Mouse (Mus musculus): ENCODE results near the gene Gm21887. TPM values are rescaled to one million over a fixed set of nuclear protein-coding genes. Genes with fewer than 3 reads are reported as not detected.
"Not testable (repeated sequence)": the region's sequence is repeated elsewhere in the genome, so short reads cannot be mapped to it uniquely, and the experiment has no call there.

Gm21887 gene
- polyA plus RNA-seq, 1 experiment from 2014 or later = 187 TPM

DNA sequence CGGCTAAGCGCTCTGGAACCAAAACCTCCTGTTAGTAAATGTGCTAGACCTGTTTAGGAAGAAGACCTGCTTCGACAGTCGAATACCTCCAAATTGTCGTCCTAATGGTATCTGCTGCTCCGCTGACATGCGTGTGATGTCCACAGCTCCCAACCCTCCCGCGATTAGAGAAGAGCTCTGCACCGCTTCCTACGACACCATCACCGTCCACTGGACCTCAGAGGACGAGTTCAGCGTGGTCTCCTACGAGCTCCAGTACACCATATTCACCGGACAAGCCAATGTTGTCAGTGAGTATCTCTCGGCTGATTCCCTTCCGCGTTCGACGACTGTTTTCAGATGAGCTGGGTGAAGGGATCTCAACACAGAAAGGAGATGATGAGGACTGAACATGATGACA is 24.6 kb upstream of the Gm21887 start:
- peaks cover 82% of the 10 kb centered on the region for H3K36me3 ChIP-seq
- H3K9ac ChIP-seq (replicated peaks); H3K27ac ChIP-seq (replicated peaks); H3K27me3 ChIP-seq; H3K4me2 ChIP-seq (replicated peaks); H3K4me3 ChIP-seq; H3K4me1 ChIP-seq; ATAC-seq (ENCODE audit: low FRiP score, low read depth): not testable (repeated sequence)
- 92% methylated on average over 21 of the region's 21 CpGs for WGBS
- peaks cover 74% of the 10 kb centered on the region for H3K9me3 ChIP-seq

DNA sequence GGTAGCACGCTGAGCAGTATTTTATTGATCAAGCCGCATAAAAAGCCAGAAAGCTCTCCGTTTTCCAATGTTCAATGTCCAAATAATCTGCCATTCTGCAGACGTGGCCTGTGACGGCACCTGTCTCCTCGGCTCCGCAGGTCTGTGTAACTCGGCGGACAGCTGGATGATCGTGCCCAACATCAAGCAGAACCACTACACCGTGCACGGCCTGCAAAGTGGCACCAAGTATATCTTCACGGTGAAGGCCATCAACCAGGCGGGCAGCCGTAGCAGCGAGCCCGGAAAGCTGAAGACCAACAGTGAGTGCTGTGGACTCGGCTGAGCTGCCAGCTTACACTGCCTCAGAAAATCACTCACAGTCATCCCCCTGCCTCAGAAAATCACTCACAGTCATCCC is 23.7 kb upstream of the Gm21887 start:
- ATAC-seq (ENCODE audit: low FRiP score, low read depth) = peak; percentile 16
- peaks cover 80% of the 10 kb centered on the region for H3K36me3 ChIP-seq

DNA sequence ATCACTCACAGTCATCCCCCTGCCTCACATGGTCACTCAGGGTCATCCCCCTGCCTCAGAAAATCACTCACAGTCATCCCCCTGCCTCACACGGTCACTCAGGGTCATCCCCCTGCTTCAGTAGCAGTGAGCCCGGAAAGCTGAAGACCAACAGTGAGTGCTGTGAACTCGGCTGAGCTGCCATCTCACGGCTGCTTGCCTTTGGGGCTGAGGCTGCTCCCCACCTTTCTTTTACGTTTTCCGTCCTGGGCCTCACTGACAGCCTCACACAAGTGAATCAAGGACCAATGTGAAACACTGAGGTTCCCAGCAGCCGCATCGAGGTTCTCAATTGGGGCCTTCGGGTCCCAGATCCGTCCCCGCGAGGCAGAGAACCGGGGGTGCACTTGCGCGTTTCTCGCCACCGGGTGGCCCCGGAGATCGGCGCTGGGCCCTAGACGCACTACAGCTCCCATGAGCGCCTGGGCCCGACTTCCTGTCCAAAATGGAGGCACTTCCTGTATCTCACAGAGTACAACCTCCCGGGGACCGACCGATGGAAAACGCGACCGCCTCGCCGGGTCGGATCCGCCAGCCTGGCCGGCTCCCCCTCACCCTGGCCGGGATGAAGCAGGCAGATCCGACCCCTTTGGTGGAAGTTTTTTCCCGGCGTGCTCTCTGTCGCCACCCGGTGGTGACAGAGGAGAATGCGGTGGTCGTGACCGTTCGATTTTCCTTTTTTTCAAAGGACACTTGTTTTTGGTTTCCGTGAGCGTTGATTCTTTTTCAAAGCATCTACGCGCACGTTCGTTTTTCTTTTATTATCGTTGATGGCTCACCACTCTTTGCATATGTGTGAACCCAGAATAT is 22.7 kb upstream of the Gm21887 start:
- WGBS = 53% methylated on average over 51 of the region's 51 CpGs
- H3K27ac ChIP-seq (replicated peaks) = peak overlapping the region; percentile 21; the same call in 1 of the 2 replicates
- not testable (repeated sequence) for H3K4me1 ChIP-seq; H3K27me3 ChIP-seq; H3K9ac ChIP-seq (replicated peaks)
- H3K9me3 ChIP-seq = peaks cover 69% of the 10 kb centered on the region
- H3K4me2 ChIP-seq (replicated peaks) = peak overlapping the region; percentile 21
- peak overlapping the region; percentile 18 for H3K4me3 ChIP-seq
- H3K36me3 ChIP-seq = peaks cover 73% of the 10 kb centered on the region
- ATAC-seq (ENCODE audit: low FRiP score, low read depth) = peak; percentile 92

More for the DNA sequence above, 23.7 kb upstream of the Gm21887 start:
- not testable (repeated sequence) for H3K9ac ChIP-seq (replicated peaks); H3K27me3 ChIP-seq; H3K4me2 ChIP-seq (replicated peaks); H3K4me1 ChIP-seq; H3K27ac ChIP-seq (replicated peaks); H3K4me3 ChIP-seq
- 84% methylated on average over 18 of the region's 18 CpGs for WGBS
- peaks cover 73% of the 10 kb centered on the region for H3K9me3 ChIP-seq

DNA sequence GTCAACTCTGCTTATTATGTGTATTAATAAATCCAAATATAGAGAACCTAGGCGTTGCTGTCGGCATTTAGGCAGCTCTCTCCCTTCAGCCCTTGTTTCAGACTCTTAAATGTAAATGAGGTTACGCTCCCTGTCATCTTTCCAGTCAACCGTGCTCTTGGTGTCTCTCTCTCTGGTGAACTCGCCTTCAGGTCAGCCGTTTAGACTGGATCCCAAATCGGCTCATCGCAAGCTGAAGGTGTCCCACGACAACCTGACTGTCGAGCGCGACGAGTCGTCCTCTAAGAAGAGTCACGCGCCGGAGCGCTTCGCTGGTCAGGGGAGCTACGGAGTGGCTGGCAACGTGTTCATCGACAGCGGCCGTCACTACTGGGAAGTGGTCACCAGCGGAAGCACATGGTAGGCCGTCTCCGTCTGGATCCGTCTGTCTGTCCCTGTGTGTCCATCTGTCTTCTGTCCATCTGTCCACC is 22.1 kb upstream of the Gm21887 start:
- H3K9me3 ChIP-seq = peaks cover 63% of the 10 kb centered on the region
- 86% methylated on average over 28 of the region's 28 CpGs for WGBS

DNA sequence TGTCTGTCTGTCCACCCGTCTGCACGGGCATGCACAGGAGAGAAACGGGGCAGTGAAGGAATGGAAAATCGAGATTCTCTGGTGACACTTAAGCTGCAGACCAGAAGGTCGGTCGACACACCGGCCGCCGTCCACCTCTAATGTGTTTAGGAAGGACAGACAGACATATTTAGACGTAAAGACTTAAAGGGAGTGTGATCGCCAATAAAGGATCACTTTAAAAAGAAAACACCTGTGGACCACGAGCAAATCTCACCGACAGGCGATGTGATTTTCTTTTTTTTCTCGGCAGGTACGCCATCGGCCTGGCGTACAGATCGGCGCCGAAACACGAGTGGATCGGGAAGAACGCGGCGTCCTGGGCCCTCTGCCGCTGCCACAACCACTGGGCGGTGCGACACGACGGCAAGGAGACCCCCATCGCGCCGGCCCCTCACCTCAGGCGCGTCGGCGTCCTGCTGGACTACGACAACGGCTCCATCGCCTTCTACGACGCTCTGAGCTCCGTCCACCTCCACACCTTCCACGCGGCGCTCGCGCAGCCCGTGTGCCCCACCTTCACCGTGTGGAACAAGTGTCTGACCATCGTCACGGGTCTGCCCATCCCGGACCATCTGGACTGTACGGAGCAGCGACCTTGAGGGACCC is 20.8 kb upstream of the Gm21887 start:
- H3K27ac ChIP-seq (replicated peaks); H3K4me3 ChIP-seq; H3K9ac ChIP-seq (replicated peaks); H3K27me3 ChIP-seq; H3K4me2 ChIP-seq (replicated peaks); H3K4me1 ChIP-seq: not testable (repeated sequence)
- 0 out of 2 replicates have a peak, but pooled peaks have one; percentile 9 for ATAC-seq (ENCODE audit: low FRiP score, low read depth)
- peaks cover 53% of the 10 kb centered on the region for H3K36me3 ChIP-seq
- peaks cover 51% of the 10 kb centered on the region for H3K9me3 ChIP-seq
- WGBS = 93% methylated on average over 56 of the region's 56 CpGs

More for the DNA sequence above, 22.1 kb upstream of the Gm21887 start:
- H3K4me2 ChIP-seq (replicated peaks); H3K9ac ChIP-seq (replicated peaks); H3K4me3 ChIP-seq; H3K27ac ChIP-seq (replicated peaks); H3K27me3 ChIP-seq; H3K4me1 ChIP-seq: not testable (repeated sequence)
- peak; percentile 5 for ATAC-seq (ENCODE audit: low FRiP score, low read depth)
- H3K36me3 ChIP-seq = peaks cover 66% of the 10 kb centered on the region

DNA sequence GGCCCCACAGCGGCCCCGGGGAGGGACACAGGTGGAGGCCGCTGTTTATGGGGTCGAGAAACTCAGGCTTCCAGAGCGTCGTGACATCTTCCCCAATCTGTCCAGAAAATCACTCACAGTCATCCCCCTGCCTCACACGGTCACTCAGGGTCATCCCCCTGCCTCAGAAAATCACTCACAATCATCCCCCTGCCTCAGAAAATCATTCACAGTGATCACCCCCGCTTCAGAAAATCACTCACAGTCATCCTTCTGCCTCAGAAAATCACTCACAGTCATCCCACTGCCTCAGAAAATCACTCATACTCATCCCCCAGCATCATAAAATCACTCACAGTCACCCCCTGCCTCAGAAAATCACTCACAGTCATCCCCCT is 20.3 kb upstream of the Gm21887 start:
- WGBS = 88% methylated on average over 8 of the region's 8 CpGs
- ATAC-seq (ENCODE audit: low FRiP score, low read depth); H3K4me1 ChIP-seq; H3K27me3 ChIP-seq; H3K4me3 ChIP-seq; H3K9ac ChIP-seq (replicated peaks); H3K4me2 ChIP-seq (replicated peaks); H3K27ac ChIP-seq (replicated peaks): not testable (repeated sequence)
- Histone ChIP-seq H3K36me3 (peaks cover 48% of the 10 kb centered on the region), H3K9me3 (peaks cover 46% of the 10 kb centered on the region)

DNA sequence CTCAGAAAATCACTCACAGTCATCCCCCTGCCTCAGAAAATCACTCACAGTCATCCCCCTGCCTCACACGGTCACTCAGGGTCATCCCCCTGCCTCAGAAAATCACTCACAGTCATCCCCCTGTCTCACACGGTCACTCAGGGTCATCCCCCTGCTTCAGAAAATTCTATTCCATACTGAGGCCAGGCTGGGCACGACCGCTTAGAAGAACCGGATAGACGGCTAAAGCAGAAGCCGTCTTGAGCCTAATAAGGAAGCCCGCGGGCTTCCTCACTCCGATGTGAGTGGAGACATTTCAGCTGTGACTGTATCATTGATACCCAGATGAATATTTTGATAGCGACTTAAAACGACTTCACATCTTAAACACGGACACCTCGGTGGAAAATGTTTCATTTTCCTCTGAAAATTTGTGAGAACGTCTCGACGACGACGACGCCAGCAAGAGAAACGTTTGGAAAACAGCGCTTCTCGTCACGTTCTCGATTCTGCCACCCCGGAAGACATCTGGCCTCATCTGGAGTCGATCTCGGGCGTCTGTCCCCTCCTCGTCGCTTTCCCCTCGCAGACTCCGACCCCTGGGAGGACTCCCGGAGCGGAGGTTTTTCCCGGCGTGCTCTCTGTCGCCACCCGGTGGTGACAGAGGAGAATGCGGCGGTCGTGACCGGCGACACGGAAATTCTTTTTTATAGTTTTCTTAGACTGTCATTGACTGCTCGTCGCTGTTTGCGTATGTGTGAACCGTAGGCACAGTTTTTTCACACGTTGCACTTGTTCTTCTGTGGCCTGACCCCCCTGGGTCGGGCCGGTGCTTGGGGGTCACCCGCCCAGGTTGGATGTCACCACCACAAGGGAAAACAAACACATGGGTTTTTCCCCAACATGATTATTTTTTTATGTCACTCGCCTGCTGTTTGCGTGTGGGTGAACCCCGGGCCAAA is 19.5 kb upstream of the Gm21887 start:
- Histone ChIP-seq H3K36me3 (peaks cover 40% of the 10 kb centered on the region), H3K9me3 (peaks cover 38% of the 10 kb centered on the region)
- ATAC-seq (ENCODE audit: low FRiP score, low read depth); H3K4me3 ChIP-seq; H3K4me1 ChIP-seq; H3K4me2 ChIP-seq (replicated peaks); H3K27me3 ChIP-seq; H3K9ac ChIP-seq (replicated peaks); H3K27ac ChIP-seq (replicated peaks): not testable (repeated sequence)
- 75% methylated on average over 56 of the region's 56 CpGs for WGBS

DNA sequence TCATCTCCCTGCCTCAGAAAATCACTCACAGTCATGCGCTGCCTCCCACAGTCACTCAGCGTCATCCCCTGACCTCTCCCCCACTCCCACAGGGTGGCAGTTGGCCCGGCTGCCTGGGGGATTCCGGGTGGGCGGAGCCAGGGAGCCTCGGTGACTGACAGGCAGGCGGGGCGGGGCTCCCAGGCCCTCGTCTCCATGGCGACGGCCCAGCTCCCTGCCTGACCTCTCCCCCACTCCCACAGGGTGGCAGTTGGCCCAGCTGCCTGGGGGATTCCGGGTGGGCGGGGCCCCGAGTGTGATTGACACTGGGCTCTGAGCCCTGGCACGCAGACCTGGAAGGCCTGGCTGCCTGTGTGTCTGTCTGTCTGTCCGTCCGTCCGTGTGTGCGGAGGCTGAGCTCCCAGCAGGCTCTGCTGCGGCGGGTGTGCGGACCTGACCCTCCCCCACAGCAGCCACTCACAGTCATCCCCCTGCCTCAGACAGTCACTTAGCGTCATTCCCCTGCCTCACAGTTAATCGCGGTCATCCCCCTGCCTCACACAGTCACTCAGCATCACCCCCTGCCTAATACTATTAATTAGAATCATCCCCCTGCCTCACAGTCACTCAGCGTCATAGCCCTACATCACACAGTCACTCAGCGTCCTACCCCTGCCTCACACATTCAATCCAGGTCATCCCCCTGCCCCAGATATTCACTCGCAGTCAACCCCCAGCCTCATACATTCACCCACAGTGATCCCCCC is 18.2 kb upstream of the Gm21887 start:
- Histone ChIP-seq H3K4me3 (0 out of 2 replicates have a peak overlapping the region, but pooled peaks have one; percentile 18), H3K36me3 (peaks cover 32% of the 10 kb centered on the region), H3K9me3 (peaks cover 30% of the 10 kb centered on the region)
- H3K4me2 ChIP-seq (replicated peaks); H3K27ac ChIP-seq (replicated peaks); H3K27me3 ChIP-seq; H3K4me1 ChIP-seq; H3K9ac ChIP-seq (replicated peaks): not testable (repeated sequence)
- peak; percentile 59 for ATAC-seq (ENCODE audit: low FRiP score, low read depth)
- 15% methylated on average over 20 of the region's 28 CpGs for WGBS

DNA sequence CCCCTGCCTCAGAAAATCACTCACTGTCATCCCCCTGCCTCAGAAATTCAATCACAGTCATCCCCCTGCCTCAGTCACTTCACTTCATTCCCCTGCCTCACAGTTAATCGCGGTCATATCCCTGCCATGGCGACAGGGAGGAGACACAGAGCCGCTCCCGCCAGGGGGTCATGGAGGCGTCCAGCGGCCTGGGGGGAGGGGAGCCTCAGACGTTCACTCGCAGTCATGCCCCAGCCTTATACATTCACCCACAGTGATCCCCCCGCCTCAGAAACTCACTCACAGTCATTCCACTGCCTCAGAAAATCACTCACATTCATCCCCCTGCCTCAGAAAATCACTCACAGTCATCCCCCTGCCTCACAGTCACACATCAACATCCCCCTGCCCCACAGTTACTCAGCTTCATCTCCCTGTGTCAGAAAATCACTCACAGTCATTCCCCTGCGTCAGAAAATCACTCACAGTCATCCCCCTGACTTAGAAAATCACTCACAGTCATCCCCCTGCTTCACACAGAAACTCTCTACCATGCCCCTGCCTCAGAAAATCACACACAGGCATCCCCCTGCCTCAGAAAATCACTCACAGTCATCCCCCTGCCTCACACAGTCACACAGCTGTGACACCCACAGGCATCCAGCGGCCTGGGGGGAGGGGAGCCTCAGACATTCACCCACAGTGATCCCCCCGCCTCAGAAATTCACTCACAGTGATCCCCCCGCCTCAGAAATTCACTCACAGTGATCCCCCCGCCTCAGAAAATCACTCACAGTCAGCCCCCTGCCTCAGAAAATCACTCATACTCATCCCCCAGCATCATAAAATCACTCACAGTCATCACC is 17.2 kb upstream of the Gm21887 start:
- ATAC-seq (ENCODE audit: low FRiP score, low read depth); H3K9ac ChIP-seq (replicated peaks); H3K4me2 ChIP-seq (replicated peaks); H3K4me1 ChIP-seq; H3K27ac ChIP-seq (replicated peaks); H3K27me3 ChIP-seq; H3K4me3 ChIP-seq: not testable (repeated sequence)
- H3K9me3 ChIP-seq = peaks cover 26% of the 10 kb centered on the region
- 18% methylated on average over 8 of the region's 15 CpGs for WGBS
- peaks cover 27% of the 10 kb centered on the region for H3K36me3 ChIP-seq

DNA sequence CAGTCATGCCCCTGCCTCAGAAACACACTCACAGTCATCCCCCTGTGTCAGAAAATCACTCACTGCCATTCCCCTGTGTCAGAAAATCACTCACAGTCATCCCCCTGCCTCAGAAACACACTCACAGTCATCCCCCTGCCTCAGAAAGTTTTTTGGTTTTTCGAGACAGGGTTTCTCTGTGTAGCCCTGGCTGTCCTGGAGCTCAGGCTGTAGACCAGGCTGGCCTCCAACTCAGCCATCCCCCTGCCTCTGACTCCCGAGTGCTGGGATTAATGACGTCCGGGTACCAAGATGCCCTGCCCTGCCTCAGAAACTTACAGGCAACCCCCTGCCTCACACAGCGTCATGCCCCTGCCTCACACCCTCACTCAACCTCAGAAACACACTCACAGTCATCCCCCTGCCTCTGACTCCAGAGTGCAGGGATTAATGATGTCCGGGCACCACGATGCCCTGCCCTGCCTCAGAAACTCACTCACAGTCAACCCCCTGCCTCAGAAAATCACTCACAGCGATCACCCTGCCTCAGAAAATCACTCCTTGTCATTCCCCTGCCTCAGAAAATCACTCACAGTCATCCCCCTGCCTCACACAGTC is 16.4 kb upstream of the Gm21887 start:
- peaks cover 22% of the 10 kb centered on the region for H3K9me3 ChIP-seq
- H3K4me3 ChIP-seq; H3K4me1 ChIP-seq; H3K27ac ChIP-seq (replicated peaks); H3K27me3 ChIP-seq; H3K9ac ChIP-seq (replicated peaks); ATAC-seq (ENCODE audit: low FRiP score, low read depth); H3K4me2 ChIP-seq (replicated peaks): not testable (repeated sequence)
- peaks cover 23% of the 10 kb centered on the region for H3K36me3 ChIP-seq
- WGBS = 31% methylated on average over 5 of the region's 8 CpGs
